Comparison of ENCODE assay signal across 33 mouse cellular contexts in the genomic region with DNA sequence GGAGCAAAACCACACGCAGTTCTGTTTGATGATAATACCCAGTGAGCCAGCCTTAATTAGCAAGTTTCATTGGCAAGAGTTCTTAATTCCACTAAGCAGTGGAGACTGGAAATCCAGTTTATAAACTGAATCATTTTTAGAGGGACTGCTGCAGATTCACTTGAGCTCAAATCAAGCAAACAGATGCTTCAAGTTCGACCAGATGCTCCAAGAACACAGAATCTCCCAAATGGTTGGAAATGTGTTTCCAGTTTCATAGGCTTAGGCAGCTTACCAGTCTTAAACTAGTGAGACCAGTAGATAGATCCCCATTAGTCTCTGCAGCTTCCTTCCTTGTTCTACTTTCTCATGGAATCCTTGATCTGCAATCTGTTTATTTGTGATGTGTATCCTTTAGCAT.
A peak's percentile ranks its signal among the peaks of the same experiment; 100 is the strongest.
DNase-seq lines count a peak whose midpoint lies in the region; ATAC-seq lines count a peak whose summit lies in the region.
"Had no signal": no experiment of that assay in that cellular context is flagged by ENCODE, and none has a peak within 500 bp of the region (broad histone marks: within the 10 kb centered on the region; RNA-seq: fewer than 3 reads in every experiment).

No protein-coding gene starts in this region.

- no peak overlapping the region for H3K4me2 ChIP-seq in hindbrain, embryonic 16.5 days (ENCODE audit: low read length)
- H3K4me2 ChIP-seq: forebrain, embryonic 15.5 days; heart, embryonic 11.5 days; hindbrain, embryonic 12.5 days; liver, embryonic 13.5 days; midbrain, embryonic 12.5 days; neural tube, embryonic 13.5 days; stomach, embryonic 15.5 days had no signal

- H3K27me3 ChIP-seq in hindbrain, embryonic 16.5 days (replicated peaks; ENCODE audit: control insufficient read depth, insufficient read depth, low read length): no peaks in the 10 kb centered on the region
- H3K27me3 ChIP-seq: forebrain, embryonic 15.5 days; hindbrain, embryonic 12.5 days; liver, embryonic 13.5 days; megakaryocyte, embryonic 14.5 days; midbrain, embryonic 12.5 days; neural tube, embryonic 13.5 days; stomach, embryonic 15.5 days had no signal

- peak; percentile 67 for ATAC-seq in frontal cortex, adult (ENCODE audit: low TSS enrichment)
- no peak for ATAC-seq in hindbrain, embryonic 16.5 days
- ATAC-seq: CD4-positive, CD25-positive, alpha-beta regulatory T cell, adult 4 months; forebrain, embryonic 15.5 days; intestine, postnatal 0 days; lung, postnatal 0 days had no signal

- H3K9me3 ChIP-seq in hindbrain, embryonic 16.5 days (ENCODE audit: control insufficient read depth, low read length): no peaks in the 10 kb centered on the region
- H3K9me3 ChIP-seq: forebrain, embryonic 15.5 days; hindbrain, embryonic 12.5 days; liver, embryonic 13.5 days; midbrain, embryonic 12.5 days; neural tube, embryonic 13.5 days; stomach, embryonic 15.5 days had no signal

- H3K9ac ChIP-seq in hindbrain, embryonic 16.5 days (ENCODE audit: low read depth, low read length): no peak overlapping the region
- H3K9ac ChIP-seq: forebrain, embryonic 15.5 days; hindbrain, embryonic 12.5 days; liver, embryonic 13.5 days; midbrain, embryonic 12.5 days; neural tube, embryonic 13.5 days; stomach, embryonic 15.5 days had no signal

- intact Hi-C loops in left cerebral cortex, postnatal 25 days (cut with DNase I): no loop called here

- no peaks in the 10 kb centered on the region for H3K4me1 ChIP-seq in hindbrain, embryonic 16.5 days (ENCODE audit: control insufficient read depth, insufficient read depth, low read depth, low read length)
- H3K4me1 ChIP-seq: forebrain, embryonic 15.5 days; hindbrain, embryonic 12.5 days; liver, embryonic 13.5 days; megakaryocyte, embryonic 14.5 days; midbrain, embryonic 12.5 days; neural tube, embryonic 13.5 days; stomach, embryonic 15.5 days had no signal

- H3K4me3 ChIP-seq in hindbrain, embryonic 16.5 days (ENCODE audit: low read length): no peak overlapping the region
- H3K4me3 ChIP-seq: forebrain, embryonic 15.5 days; gastrocnemius, adult 2 months; hindbrain, embryonic 12.5 days; left cerebral cortex, adult 2 months; liver, embryonic 13.5 days; megakaryocyte, embryonic 14.5 days; midbrain, embryonic 12.5 days; neural tube, embryonic 13.5 days; stomach, embryonic 15.5 days had no signal

- no peaks in the 10 kb centered on the region for H3K36me3 ChIP-seq in hindbrain, embryonic 16.5 days (ENCODE audit: control insufficient read depth, insufficient read depth, low read length)
- H3K36me3 ChIP-seq: forebrain, embryonic 15.5 days; hindbrain, embryonic 12.5 days; liver, embryonic 13.5 days; midbrain, embryonic 12.5 days; neural tube, embryonic 13.5 days; stomach, embryonic 15.5 days had no signal

- no peak overlapping the region for H3K27ac ChIP-seq in hindbrain, embryonic 16.5 days (ENCODE audit: low read depth, low read length)
- H3K27ac ChIP-seq: forebrain, embryonic 15.5 days; gastrocnemius, adult 2 months; hindbrain, embryonic 12.5 days; left cerebral cortex, adult 2 months; liver, embryonic 13.5 days; midbrain, embryonic 12.5 days; neural tube, embryonic 13.5 days; stomach, embryonic 15.5 days had no signal

- no peak for DNase-seq in frontal cortex, postnatal 14 days (ENCODE audit: low spot score in 2 of 2)
- DNase-seq in left cerebral cortex, postnatal 25 days (ENCODE audit: low spot score in 2 of 2): peak; percentile 13 to 30
- no peak for DNase-seq in left cerebral cortex, adult 18-20 months (ENCODE audit: low spot score in 2 of 2)
- DNase-seq in layer of hippocampus, adult 9-10 months (ENCODE audit: low spot score): peak; percentile 63
- no peak for DNase-seq in urinary bladder, postnatal 4 days (ENCODE audit: low spot score in 2 of 2)
- DNase-seq: adrenal gland, postnatal 14 days; cerebellum, adult 2 months; cerebellum, postnatal 14 days; gastrocnemius, adult 2 months; gastrocnemius, postnatal 36 days; heart, adult 18-20 months; heart, postnatal 36 days; kidney, postnatal 14 days; left cerebral cortex, postnatal 4 days; liver, embryonic 13.5 days; lung, adult 18-20 months; lung, postnatal 4 days; retina, postnatal 1 day; right cerebral cortex, postnatal 14 days; thymus, postnatal 14 days had no signal

- WGBS in hindbrain, embryonic 16.5 days: 76% methylated on average over 2 of the region's 2 CpGs

Comparison
In these comparisons a context has a peak if more than half of its experiments do, and no peak if none do; other contexts are left out.
1. DNase-seq: peak in left cerebral cortex, postnatal 25 days (2 of 2) and layer of hippocampus, adult 9-10 months (single experiment); none in frontal cortex, postnatal 14 days (0 of 2), left cerebral cortex, adult 18-20 months (0 of 2) and urinary bladder, postnatal 4 days (0 of 2).